Mouse (Mus musculus): ENCODE measurements around the gene Prss32. TPM values are rescaled to one million over a fixed set of nuclear protein-coding genes. Genes with fewer than 3 reads are reported as not detected.

Prss32 gene
- polyA plus RNA-seq, 1 experiment from 2014 or later = not detected

DNA sequence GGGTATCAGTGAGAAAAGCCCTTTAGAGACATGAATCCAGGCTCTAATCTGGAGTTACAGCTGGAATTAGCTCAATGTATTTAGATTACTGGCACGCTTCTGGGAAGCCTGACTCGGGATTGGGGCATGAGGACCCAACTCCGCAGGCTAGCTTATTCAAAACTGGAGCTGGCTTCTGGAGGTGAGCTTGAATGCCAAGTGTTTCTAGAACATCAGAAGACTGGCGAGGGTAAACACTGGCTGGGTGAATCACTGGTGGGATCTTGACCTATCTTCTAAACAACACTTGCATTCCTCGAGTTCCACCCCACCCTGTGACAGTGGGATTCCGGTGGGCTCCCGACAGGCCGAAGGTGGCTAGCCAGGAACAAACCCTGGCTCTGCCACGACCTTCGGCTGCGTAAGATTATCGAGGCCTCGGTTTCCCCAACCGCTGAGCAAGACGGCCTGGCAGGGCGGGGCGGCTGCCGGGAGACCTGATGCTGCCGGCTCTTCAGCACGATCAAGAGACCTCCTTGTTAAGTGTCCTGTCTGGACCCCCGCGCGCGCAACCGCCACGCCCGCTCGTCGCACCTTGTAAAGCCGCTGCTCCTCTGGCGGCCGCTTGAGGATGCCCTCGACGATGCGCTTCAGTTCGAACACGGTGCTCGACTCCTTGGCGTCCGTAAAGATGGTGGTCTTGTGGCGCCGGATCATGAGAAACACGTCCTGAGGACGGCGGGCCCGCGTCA lies 15.2 kb upstream of the Prss32 start:
- Histone ChIP-seq H3K4me2 (ENCODE audit: low read length) (peak overlapping the region; percentile 62), H3K27ac (ENCODE audit: low read length) (peak overlapping the region; percentile 97), H3K36me3 (ENCODE audit: control insufficient read depth, insufficient read depth, low read length) (peaks cover 17% of the 10 kb centered on the region), H3K27me3 (ENCODE audit: control insufficient read depth, insufficient read depth, low read depth, low read length) (no peaks in the 10 kb centered on the region; the same call in 1 of the 2 replicates), H3K9ac (ENCODE audit: low read depth, low read length) (peak overlapping the region; percentile 85), H3K4me1 (ENCODE audit: control insufficient read depth, insufficient read depth, low read length) (peaks cover 18% of the 10 kb centered on the region), H3K9me3 (replicated peaks; ENCODE audit: control insufficient read depth, low read length, poor library complexity, severe bottlenecking) (no peaks in the 10 kb centered on the region), H3K4me3 (ENCODE audit: low read depth, low read length) (peak overlapping the region; percentile 76)
- peak; percentile 77 for ATAC-seq
- whole genome bisulfite sequencing = under 1% methylated on average over 41 of the region's 47 CpGs

DNA sequence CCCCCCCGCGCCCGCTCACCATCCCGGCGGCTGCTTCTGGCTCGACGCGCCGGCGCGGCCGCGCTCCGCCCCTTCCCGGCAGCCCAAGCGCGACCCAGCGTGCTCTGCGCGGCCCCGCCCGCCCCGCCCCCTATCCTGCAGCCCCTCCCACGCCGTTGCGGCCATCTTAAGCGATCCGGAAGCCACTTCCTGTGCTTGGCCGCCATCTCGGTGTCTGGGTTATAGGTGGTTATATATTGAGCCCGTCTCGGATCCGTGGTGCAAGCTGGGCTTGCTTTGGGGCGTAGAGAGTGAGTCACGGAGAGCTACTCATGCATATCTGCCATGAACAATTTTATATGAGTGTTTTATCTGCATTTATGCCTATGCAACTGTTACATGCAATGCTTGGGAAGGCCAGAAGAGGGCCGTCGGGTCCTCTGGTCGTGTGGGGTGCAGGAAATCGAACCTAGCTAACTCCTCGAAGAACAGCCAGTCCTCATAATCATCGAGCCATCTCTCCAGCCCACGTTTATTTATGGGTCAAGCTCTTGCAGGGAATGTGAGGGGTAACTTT lies 14.5 kb upstream of the Prss32 start, which contains the start of gene Elob:
Elob (minus strand) TSS at position 73 of the 556 bp plus-strand sequence.
- Histone ChIP-seq H3K4me2 (ENCODE audit: low read length) (peak within 1 kb of the TSS; percentile 62), H3K9ac (ENCODE audit: low read depth, low read length) (peak within 1 kb of the TSS; percentile 85), H3K4me1 (ENCODE audit: control insufficient read depth, insufficient read depth, low read length) (peaks cover 18% of the 10 kb centered on the region), H3K9me3 (replicated peaks; ENCODE audit: control insufficient read depth, low read length, poor library complexity, severe bottlenecking) (no peaks in the 10 kb centered on the region), H3K27me3 (ENCODE audit: control insufficient read depth, insufficient read depth, low read depth, low read length) (peaks cover 5% of the 10 kb centered on the region; the same call in 1 of the 2 replicates), H3K36me3 (ENCODE audit: control insufficient read depth, insufficient read depth, low read length) (peaks cover 16% of the 10 kb centered on the region), H3K4me3 (ENCODE audit: low read depth, low read length) (peak within 1 kb of the TSS; percentile 76), H3K27ac (ENCODE audit: low read length) (peak within 1 kb of the TSS; percentile 97)
- WGBS = under 1% methylated on average over 21 of the region's 42 CpGs
- ATAC-seq = peak; percentile 96

DNA sequence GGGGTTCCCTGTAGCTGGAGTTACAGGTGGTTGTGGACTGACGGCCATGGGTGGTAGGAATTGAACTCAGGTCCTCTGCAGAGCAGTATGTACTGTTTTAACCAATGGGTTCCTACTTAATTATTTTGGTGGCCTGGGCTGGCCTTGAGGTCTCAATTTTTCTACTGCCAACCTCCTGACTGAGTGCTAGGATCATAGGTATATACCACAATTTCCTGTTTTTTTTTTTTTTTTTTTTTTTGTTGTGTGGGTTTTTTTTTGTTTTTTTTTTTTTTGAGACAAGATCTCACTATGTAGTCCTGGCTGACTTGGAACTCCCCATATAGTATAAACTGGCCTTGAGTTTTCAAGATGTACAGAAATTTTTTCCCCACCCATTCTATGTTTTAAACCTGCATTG lies 12.5 kb upstream of the Prss32 start:
- Histone ChIP-seq H3K36me3 (ENCODE audit: control insufficient read depth, insufficient read depth, low read length) (peaks cover 5% of the 10 kb centered on the region; the same call in 1 of the 2 replicates), H3K27ac (ENCODE audit: low read length) (no peak overlapping the region), H3K4me2 (ENCODE audit: low read length) (no peak overlapping the region), H3K9me3 (replicated peaks; ENCODE audit: control insufficient read depth, low read length, poor library complexity, severe bottlenecking) (no peaks in the 10 kb centered on the region), H3K9ac (ENCODE audit: low read depth, low read length) (no peak overlapping the region), H3K4me1 (ENCODE audit: control insufficient read depth, insufficient read depth, low read length) (peaks cover 18% of the 10 kb centered on the region), H3K27me3 (ENCODE audit: control insufficient read depth, insufficient read depth, low read depth, low read length) (peaks cover 5% of the 10 kb centered on the region; the same call in 1 of the 2 replicates), H3K4me3 (ENCODE audit: low read depth, low read length) (no peak overlapping the region)
- WGBS = 100% methylated on average over 1 of the region's 1 CpGs
- ATAC-seq = no peak

DNA sequence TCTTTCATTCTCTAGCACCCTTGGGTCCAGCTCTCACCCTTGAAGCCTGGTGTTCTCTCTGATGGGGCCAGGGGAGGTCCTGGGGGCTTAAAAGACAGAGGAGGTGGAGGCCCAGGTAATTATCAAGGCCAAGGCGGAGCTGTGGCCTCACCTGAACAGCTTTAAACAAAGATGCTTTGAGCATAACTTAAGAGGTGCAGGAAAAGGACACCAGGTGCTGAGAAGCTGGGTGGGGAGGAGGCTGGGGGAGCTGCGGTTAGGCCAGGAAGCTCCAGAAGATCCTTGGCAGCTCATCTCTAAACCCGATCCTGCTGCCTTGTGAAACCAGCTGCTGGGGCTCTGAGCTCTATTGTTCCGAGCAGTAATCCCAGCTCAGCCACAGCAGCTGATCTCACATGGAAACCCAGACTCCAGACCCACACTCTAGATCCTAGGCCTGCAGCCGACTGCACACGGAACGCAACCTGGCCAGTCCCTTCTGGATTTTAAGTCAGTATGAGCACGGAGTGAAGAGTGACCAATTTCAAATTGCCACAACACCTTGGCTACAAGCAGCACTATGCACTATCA lies 7.6 kb upstream of the Prss32 start, which contains the start of gene Prss33:
Prss33 (minus strand) TSS at position 51 of the 570 bp plus-strand sequence.
- H3K4me3 ChIP-seq (ENCODE audit: low read depth, low read length) = no peak within 1 kb of the TSS
- H3K27me3 ChIP-seq (ENCODE audit: control insufficient read depth, insufficient read depth, low read depth, low read length) = peaks cover 5% of the 10 kb centered on the region; the same call in 1 of the 2 replicates
- no peak for ATAC-seq
- H3K36me3 ChIP-seq (ENCODE audit: control insufficient read depth, insufficient read depth, low read length) = no peaks in the 10 kb centered on the region
- no peak within 1 kb of the TSS for H3K27ac ChIP-seq (ENCODE audit: low read length)
- H3K4me1 ChIP-seq (ENCODE audit: control insufficient read depth, insufficient read depth, low read length) = no peaks in the 10 kb centered on the region
- H3K9me3 ChIP-seq (replicated peaks; ENCODE audit: control insufficient read depth, low read length, poor library complexity, severe bottlenecking) = no peaks in the 10 kb centered on the region
- no peak within 1 kb of the TSS for H3K9ac ChIP-seq (ENCODE audit: low read depth, low read length)
- WGBS = 46% methylated on average over 8 of the region's 8 CpGs
- H3K4me2 ChIP-seq (ENCODE audit: low read length) = no peak within 1 kb of the TSS

DNA sequence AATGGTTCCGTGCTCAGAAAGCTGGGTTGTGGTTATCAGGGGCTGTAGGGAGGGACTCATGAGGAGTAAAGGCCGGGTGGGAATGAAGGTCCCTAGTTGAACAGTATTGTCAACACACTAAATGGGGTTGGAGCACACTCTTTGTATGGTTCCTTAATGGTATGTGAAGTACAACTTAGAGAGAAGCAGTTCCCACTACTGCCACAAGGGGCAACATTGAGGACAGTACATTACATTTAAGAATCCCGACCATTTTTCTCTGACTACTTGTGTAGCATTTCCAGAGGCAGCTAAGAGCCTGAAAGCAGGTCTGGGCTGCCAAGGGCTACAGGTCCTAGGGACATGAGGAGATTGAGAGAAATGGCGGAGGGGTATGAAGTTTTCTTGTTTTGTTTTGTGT lies 2.5 kb upstream of the Prss32 start:
- no peak overlapping the region for H3K9ac ChIP-seq (ENCODE audit: low read depth, low read length)
- H3K4me3 ChIP-seq (ENCODE audit: low read depth, low read length) = no peak overlapping the region
- no peak overlapping the region for H3K27ac ChIP-seq (ENCODE audit: low read length)
- no peaks in the 10 kb centered on the region for H3K36me3 ChIP-seq (ENCODE audit: control insufficient read depth, insufficient read depth, low read length)
- 0 out of 2 replicates have a peak, but pooled peaks cover 2% of the 10 kb centered on the region for H3K27me3 ChIP-seq (ENCODE audit: control insufficient read depth, insufficient read depth, low read depth, low read length)
- 31% methylated on average over 4 of the region's 4 CpGs for WGBS
- no peaks in the 10 kb centered on the region for H3K4me1 ChIP-seq (ENCODE audit: control insufficient read depth, insufficient read depth, low read length)
- H3K9me3 ChIP-seq (replicated peaks; ENCODE audit: control insufficient read depth, low read length, poor library complexity, severe bottlenecking) = no peaks in the 10 kb centered on the region
- ATAC-seq = no peak
- no peak overlapping the region for H3K4me2 ChIP-seq (ENCODE audit: low read length)

DNA sequence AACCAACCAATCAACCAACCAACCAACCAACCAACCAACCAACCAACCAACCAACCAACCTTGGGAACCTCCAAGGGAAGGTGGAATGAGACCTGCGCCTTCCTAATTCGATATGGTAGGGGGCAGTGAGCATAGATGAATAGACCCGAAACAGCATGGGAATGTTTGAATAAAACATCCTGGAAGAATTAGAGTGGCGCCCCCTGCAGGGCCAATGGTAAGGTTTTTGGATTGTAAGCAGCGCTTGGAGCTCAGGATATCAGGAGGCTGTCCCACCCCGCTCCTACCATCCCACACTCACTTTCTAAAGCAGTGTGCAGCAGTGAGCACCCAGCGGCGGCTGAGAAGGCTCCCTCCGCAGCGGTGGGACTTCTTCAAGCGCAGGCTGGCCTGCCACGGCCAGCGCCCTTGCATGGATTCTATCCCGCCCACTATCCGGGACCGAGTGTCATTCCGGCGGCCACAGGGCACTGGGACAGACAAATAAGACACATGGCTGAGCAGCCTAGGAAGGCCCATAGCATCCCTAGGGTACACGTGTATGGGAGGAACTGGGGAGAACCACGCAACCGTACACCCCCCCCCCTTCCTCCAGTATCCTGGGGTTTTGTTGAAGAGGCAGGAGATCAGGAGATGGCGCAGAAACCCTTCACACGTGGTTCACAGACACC lies 379 bp upstream of the Prss32 start:
- 43% methylated on average over 23 of the region's 23 CpGs for WGBS
- 0 out of 2 replicates have a peak, but pooled peaks cover 2% of the 10 kb centered on the region for H3K27me3 ChIP-seq (ENCODE audit: control insufficient read depth, insufficient read depth, low read depth, low read length)
- H3K36me3 ChIP-seq (ENCODE audit: control insufficient read depth, insufficient read depth, low read length) = no peaks in the 10 kb centered on the region
- no peak for ATAC-seq
- H3K9ac ChIP-seq (ENCODE audit: low read depth, low read length) = no peak overlapping the region
- no peak overlapping the region; the same call in 1 of the 2 replicates for H3K4me3 ChIP-seq (ENCODE audit: low read depth, low read length)
- no peaks in the 10 kb centered on the region for H3K4me1 ChIP-seq (ENCODE audit: control insufficient read depth, insufficient read depth, low read length)
- no peaks in the 10 kb centered on the region for H3K9me3 ChIP-seq (replicated peaks; ENCODE audit: control insufficient read depth, low read length, poor library complexity, severe bottlenecking)
- no peak overlapping the region for H3K27ac ChIP-seq (ENCODE audit: low read length)
- peak overlapping the region; percentile 29 for H3K4me2 ChIP-seq (ENCODE audit: low read length)

DNA sequence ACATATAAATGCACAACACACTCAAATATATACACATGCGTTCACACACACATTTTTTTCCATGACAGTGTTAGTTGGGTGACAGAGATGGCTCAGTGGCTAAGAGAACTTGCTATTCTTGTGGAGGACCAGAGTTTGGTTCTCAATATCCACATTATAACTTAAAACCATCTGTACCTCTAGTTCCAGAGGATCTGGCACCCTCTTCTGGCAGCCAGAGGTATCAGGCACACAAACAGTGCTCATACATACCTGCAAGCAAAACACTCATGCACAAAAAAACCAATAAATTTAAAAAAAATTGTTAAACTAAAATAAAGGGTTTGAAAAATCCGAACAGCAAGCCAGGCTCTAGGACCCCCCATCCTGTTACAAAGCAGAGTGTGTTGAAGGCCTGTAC lies 6.4 kb downstream of the Prss32 start:
- no peak overlapping the region for H3K27ac ChIP-seq (ENCODE audit: low read length)
- no peak overlapping the region for H3K4me2 ChIP-seq (ENCODE audit: low read length)
- no peaks in the 10 kb centered on the region for H3K36me3 ChIP-seq (ENCODE audit: control insufficient read depth, insufficient read depth, low read length)
- no peak for ATAC-seq
- H3K9ac ChIP-seq (ENCODE audit: low read depth, low read length) = no peak overlapping the region
- no peaks in the 10 kb centered on the region for H3K9me3 ChIP-seq (replicated peaks; ENCODE audit: control insufficient read depth, low read length, poor library complexity, severe bottlenecking)
- WGBS = 57% methylated on average over 2 of the region's 2 CpGs
- no peak overlapping the region for H3K4me3 ChIP-seq (ENCODE audit: low read depth, low read length)
- no peaks in the 10 kb centered on the region for H3K27me3 ChIP-seq (ENCODE audit: control insufficient read depth, insufficient read depth, low read depth, low read length)
- no peaks in the 10 kb centered on the region for H3K4me1 ChIP-seq (ENCODE audit: control insufficient read depth, insufficient read depth, low read length)

DNA sequence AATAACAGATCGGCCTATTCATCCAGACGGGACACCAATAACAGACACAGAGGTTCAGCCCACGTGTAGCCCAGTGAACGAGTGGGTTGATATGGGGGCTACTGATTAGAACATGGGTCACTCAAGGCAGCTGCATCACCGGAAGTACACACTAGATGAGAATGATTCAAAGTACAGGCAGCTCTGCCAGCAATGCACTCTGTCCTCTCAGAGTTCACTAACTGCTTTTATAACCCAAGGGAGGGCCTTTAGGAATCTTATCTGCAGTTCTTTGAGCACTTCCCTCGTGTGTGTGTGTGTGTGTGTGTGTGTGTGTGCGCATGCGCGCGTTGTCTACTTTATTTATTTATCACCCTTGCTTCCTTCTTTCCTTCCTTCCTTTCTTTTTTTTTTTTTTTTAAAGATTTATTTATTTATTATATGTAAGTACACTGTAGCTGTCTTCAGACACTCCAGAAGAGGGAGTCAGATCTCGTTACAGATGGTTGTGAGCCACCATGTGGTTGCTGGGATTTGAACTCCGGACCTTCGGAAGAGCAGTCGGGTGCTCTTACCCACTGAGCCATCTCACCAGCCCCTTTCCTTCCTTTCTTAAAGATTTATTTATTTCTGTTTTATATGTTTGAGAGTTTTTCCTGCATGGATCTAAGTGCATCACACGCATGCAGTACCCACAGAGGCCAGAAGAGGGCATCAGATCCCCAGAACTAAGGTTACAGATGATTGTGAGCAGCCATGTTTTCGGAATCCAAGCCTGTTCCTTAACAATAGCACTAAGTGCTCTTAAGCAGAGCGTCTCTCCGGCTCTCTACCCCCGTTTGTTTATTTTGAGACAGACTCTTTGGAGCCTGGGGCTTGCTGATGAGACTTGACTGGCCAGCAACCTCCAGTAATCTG lies 7.4 kb downstream of the Prss32 start:
- Histone ChIP-seq H3K27ac (ENCODE audit: low read length) (no peak overlapping the region), H3K27me3 (ENCODE audit: control insufficient read depth, insufficient read depth, low read depth, low read length) (no peaks in the 10 kb centered on the region), H3K4me2 (ENCODE audit: low read length) (no peak overlapping the region), H3K4me3 (ENCODE audit: low read depth, low read length) (no peak overlapping the region), H3K9me3 (replicated peaks; ENCODE audit: control insufficient read depth, low read length, poor library complexity, severe bottlenecking) (no peaks in the 10 kb centered on the region), H3K4me1 (ENCODE audit: control insufficient read depth, insufficient read depth, low read length) (no peaks in the 10 kb centered on the region), H3K9ac (ENCODE audit: low read depth, low read length) (no peak overlapping the region), H3K36me3 (ENCODE audit: control insufficient read depth, insufficient read depth, low read length) (no peaks in the 10 kb centered on the region)
- WGBS = 61% methylated on average over 18 of the region's 19 CpGs
- ATAC-seq = no peak

All from midbrain, embryonic 16.5 days (tissue).